Mouse (Mus musculus): Measurements from ENCODE around the gene Vmn1r45.
A peak's percentile ranks its signal among the peaks of the same experiment; 100 is the strongest.
"Not testable (repeated sequence)": the region's sequence is repeated elsewhere in the genome, so short reads cannot be mapped to it uniquely, and the experiment has no call there.

The Vmn1r45 gene

DNA sequence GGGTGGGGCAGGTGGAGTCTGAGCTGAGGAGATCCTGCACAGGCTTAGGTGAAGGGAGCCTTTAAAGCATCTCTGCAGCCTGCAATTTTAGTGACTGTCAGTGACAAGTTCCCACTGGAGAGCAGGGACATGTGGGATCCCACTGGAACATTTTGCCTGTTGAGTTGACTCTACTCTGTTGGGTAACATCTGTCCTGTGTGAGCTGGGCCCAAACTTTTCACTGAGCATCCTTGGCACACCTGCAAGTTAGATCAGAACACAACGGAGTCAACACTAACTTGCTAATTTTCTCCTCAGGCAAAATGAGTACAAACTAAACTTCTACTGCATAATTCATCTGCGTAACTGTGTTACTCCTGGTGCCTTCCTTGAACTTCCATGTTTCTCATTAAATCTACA, at the start of gene Vmn1r45:
Vmn1r45 (minus strand) TSS at position 101 of the 400 bp plus-strand sequence.
- DNase-seq (ENCODE audit: low read depth, low spot score), result not testable (repeated sequence)

DNA sequence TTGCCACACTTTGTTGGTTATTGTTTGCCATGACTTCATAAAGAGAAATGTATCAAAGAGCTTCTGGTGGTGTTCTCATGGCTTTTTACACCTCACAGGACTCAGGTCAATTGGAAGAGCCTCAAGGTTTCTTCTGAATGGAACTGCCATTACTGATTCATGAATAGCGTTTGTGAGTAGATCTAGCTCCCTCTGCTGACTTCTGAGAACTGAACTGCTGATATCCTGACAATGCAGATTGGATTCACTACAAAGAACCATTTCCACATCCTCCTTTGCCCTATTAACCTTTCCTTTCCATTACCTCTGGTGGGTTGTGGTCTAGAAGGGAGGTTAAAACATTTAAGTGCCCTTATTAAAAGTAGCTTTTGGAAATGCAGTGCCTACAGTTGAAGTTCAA, 45.6 kb upstream of the Vmn1r45 start:
- peak; percentile 3 for DNase-seq (ENCODE audit: low read depth, low spot score)

DNA sequence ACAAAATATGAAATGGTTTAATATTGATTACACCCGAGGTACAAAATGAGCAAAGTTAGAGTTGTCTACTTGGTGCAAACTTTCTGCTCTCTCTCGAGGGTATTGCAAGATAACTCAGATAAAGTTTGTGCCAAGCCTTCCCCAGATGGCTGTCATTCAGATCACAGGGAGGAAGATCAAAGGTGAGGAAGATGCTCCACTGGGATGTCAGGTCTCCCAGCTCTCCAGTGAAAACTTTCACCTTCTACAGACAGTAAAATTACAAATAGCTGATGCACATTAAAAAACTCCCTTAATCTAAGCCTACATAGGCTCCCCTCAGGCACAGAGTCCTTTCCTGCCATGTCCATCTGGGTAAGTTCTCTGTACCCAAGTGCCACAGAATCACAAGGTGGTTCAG, 28.6 kb upstream of the Vmn1r45 start, which contains the start of gene Vmn1r46:
Vmn1r46 (plus strand) TSS at position 301 of the 400 bp plus-strand sequence.
- no peak for DNase-seq (ENCODE audit: low read depth, low spot score)

DNA sequence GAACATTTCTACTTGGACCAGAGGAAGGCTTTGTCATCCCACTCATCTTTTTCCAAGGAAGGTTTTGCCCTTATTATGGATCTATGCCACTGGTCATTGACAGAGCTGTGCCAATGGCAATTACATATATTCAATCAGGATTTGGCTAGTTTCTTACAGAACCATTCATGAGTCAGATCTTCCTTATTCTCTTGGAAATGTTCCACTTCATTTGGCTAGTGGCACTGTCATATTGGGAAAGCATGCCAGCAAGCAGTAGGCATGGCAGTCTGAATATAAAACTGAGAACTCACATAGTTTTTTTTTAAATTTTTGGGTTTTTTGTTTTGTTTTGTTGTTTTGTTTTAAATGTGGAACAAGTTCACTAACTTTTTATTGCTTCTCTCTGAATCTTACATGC, 25.9 kb upstream of the Vmn1r45 start:
- DNase-seq (ENCODE audit: low read depth, low spot score), result no peak

DNA sequence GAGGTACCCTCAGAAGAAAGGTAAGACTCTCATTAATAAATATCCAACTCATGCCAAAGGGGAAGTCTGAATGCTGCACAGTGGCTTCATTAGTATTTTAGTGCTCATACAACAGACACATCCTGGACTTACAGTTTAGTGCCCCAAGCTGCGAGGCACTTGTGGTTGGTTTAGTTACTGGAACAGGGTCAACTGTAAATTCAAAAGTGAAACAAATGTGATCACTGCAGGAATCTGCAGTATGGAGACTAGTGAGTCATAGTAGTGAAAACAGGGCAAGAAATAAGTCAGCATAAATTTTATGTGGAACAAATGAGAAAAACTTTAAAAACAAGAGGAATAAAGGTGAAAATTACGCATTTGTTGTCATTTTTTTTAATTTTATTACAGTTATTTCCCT, 13.2 kb upstream of the Vmn1r45 start:
- no peak for DNase-seq (ENCODE audit: low read depth, low spot score)

DNA sequence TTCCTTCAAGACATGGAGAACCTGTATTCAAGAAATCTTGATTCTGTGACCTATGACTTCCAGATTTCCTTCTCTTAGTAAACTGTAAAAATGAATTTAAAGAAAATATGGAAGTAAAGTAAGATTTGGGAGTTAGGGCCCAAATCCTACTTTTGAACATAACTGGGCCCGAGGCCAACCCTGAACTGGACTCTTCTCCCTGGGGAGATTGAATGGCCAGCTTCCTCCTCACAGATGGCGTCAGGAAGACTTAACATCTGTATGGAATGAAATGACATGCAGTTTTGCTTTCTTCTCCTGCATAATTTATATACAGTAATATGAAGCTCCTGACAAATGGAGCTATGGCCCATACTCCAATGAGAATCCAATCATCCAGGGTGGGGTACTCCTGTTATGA, 528 bp upstream of the Vmn1r45 start:
- no peak for DNase-seq (ENCODE audit: low read depth, low spot score)

DNA sequence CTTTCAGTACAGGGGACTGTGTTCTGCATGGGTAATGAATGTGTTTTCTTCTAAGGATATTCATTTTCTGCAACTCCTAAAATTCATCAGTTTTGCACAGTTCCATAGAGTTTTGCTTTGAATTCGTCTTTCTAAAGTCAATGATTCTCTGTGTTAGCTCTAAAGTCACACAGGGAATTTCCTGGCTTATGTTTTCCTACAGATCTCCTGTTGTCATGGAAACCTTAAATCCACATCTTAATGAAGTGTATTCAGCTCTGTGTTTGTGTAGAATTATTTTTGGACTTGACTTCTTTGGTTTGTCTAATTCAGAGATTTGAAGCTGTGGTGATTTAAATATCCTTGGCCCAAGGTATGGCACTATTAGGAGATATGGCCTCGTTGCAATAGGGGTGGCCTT, 56.6 kb downstream of the Vmn1r45 start:
- DNase-seq (ENCODE audit: low read depth, low spot score), result no peak

DNA sequence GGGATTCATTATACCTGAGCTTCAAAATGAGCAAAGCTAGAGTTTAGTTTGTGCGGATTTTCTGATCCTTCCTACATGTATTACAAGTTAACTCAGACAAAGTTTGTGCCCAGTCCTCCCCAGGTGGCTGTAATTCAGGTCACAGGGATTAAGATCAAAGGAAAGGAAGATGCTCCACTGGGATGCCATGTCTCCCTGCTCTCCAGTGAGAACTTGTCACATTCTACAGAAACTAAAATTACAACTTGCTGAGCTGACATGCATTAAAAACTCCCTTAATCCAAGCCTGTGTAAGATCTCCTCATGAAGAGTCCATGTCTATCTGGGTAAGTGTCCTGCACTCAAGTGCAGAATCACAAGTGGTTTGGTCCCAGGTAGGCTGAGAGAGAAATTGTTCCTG, 57.0 kb downstream of the Vmn1r45 start, which contains the start of gene Vmn1r44:
Vmn1r44 (plus strand) TSS at position 301 of the 400 bp plus-strand sequence.
- DNase-seq (ENCODE audit: low read depth, low spot score), result no peak
